Mouse (Mus musculus): ENCODE measurements around the gene Fasn. TPM values are rescaled to one million over a fixed set of nuclear protein-coding genes. Genes with fewer than 3 reads are reported as not detected.

Gene Fasn
- total and polyA plus RNA-seq, 3 experiments, result 66.6 to 529 (median 88.2) TPM

DNA sequence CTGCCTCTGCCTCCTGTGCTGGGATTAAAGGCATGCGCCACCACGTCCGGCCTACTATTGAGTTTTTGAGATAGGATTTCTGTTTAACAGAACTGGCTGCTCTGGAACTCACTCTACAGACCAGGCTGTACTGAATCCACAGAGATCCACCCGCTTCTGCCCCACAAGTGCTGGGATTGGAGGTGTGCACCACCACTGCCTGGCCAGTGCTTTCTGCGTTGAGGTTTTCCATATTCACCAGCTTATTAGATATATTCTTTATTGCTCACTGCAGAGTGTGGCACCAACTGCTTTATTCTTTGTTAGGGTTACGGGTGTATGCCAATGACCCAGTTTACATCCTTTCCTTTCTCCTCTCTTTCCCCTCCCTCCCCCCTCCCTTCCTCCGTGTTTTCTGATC, 20.1 kb downstream of the Fasn start:
- peaks cover 46% of the 10 kb centered on the region for H3K36me3 ChIP-seq (replicated peaks)
- peaks cover 25% of the 10 kb centered on the region for H3K4me1 ChIP-seq (ENCODE audit: insufficient read depth, low read depth, low read length)
- TF ChIP-seq GATA1 (IDR thresholded peaks at IDR 0.05; ENCODE audit: borderline replicate concordance, low read length) (no peak), GATA2 (IDR thresholded peaks at IDR 0.05; ENCODE audit: borderline replicate concordance, low read depth, low read length) (no peak), CTCF (IDR thresholded peaks at IDR 0.05; ENCODE audit: low read depth, low read length) (no peak), TAL1 (conservative IDR thresholded peaks at IDR 0.05; ENCODE audit: low read depth, low read length) (no peak), POLR2AphosphoS5 (IDR thresholded peaks at IDR 0.05; ENCODE audit: insufficient replicate concordance, low read depth, low read length) (no peak)
- DNase-seq (ENCODE audit: low spot score) (no peak), ATAC-seq (ENCODE audit: extremely low read depth, insufficient number of reproducible peaks, low FRiP score, poor library complexity, severe bottlenecking) (no peak)
- no peaks in the 10 kb centered on the region for H3K9me3 ChIP-seq (replicated peaks)
- no peak overlapping the region for H3K4me3 ChIP-seq (ENCODE audit: low read depth, low read length)
- H3K27me3 ChIP-seq (ENCODE audit: insufficient read depth, low read length), result no peaks in the 10 kb centered on the region

GRCm38 (mm10) chr11:120800061-120800904, 24.1 kb downstream of the Fasn start:
- H3K27me3 ChIP-seq (ENCODE audit: insufficient read depth, low read length), result 0 out of 2 replicates have a peak, but pooled peaks cover 4% of the 10 kb centered on the region
- TF ChIP-seq CTCF (IDR thresholded peaks at IDR 0.05; ENCODE audit: low read depth, low read length) (peak; percentile 71), TAL1 (conservative IDR thresholded peaks at IDR 0.05; ENCODE audit: low read depth, low read length) (no peak), GATA2 (IDR thresholded peaks at IDR 0.05; ENCODE audit: borderline replicate concordance, low read depth, low read length) (no peak), GATA1 (IDR thresholded peaks at IDR 0.05; ENCODE audit: borderline replicate concordance, low read length) (no peak), POLR2AphosphoS5 (IDR thresholded peaks at IDR 0.05; ENCODE audit: insufficient replicate concordance, low read depth, low read length) (no peak)
- ATAC-seq (ENCODE audit: extremely low read depth, insufficient number of reproducible peaks, low FRiP score, poor library complexity, severe bottlenecking) (peak; percentile 48; the same call in 1 of the 2 replicates), DNase-seq (ENCODE audit: low spot score) (peak; percentile 74)
- no peak overlapping the region for H3K4me3 ChIP-seq (ENCODE audit: low read depth, low read length)
- H3K36me3 ChIP-seq (replicated peaks), result peaks cover 11% of the 10 kb centered on the region
- H3K4me1 ChIP-seq (ENCODE audit: insufficient read depth, low read depth, low read length), result peaks cover 25% of the 10 kb centered on the region
- H3K9me3 ChIP-seq (replicated peaks), result no peaks in the 10 kb centered on the region

- Histone ChIP-seq H3K27me3 (ENCODE audit: insufficient read depth, low read length) (0 out of 2 replicates have a peak, but pooled peaks cover 4% of the 10 kb centered on the region), H3K4me1 (ENCODE audit: insufficient read depth, low read depth, low read length) (peaks cover 33% of the 10 kb centered on the region), H3K36me3 (replicated peaks) (peaks cover 14% of the 10 kb centered on the region), H3K9me3 (replicated peaks) (no peaks in the 10 kb centered on the region), H3K4me3 (ENCODE audit: low read depth, low read length) (no peak overlapping the region)
- DNase-seq (ENCODE audit: low spot score), result no peak
- TF ChIP-seq TAL1 (conservative IDR thresholded peaks at IDR 0.05; ENCODE audit: low read depth, low read length) (no peak), POLR2AphosphoS5 (IDR thresholded peaks at IDR 0.05; ENCODE audit: insufficient replicate concordance, low read depth, low read length) (no peak), CTCF (IDR thresholded peaks at IDR 0.05; ENCODE audit: low read depth, low read length) (no peak), GATA2 (IDR thresholded peaks at IDR 0.05; ENCODE audit: borderline replicate concordance, low read depth, low read length) (no peak), GATA1 (IDR thresholded peaks at IDR 0.05; ENCODE audit: borderline replicate concordance, low read length) (no peak)
- ATAC-seq (ENCODE audit: extremely low read depth, insufficient number of reproducible peaks, low FRiP score, poor library complexity, severe bottlenecking), result no peak
Measured at GRCm38 (mm10) chr11:120799316-120799890, 24.9 kb downstream of the Fasn start.

DNA sequence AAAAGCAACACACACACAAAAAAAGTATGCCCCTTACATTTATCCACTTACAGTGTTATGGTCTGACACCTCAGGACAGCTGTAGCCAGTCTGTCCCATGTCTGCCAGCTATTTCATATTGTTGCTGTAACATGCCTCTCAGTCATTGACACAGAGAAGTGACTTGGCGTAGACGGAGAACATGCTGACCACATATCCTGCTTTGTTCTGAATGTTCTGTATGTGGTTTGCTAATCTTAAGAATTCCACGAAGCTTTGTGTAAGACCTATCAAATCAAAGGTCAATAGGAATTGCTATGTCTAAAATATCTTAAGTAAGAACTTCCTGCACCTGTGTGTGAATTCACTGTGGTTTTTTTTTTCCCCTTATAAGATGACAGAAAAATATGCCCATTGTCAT, 26.1 kb downstream of the Fasn start:
- DNase-seq (ENCODE audit: low spot score) (no peak), ATAC-seq (ENCODE audit: extremely low read depth, insufficient number of reproducible peaks, low FRiP score, poor library complexity, severe bottlenecking) (no peak)
- Histone ChIP-seq H3K4me1 (ENCODE audit: insufficient read depth, low read depth, low read length) (peaks cover 45% of the 10 kb centered on the region), H3K9me3 (replicated peaks) (no peaks in the 10 kb centered on the region), H3K36me3 (replicated peaks) (peaks cover 25% of the 10 kb centered on the region), H3K27me3 (ENCODE audit: insufficient read depth, low read length) (0 out of 2 replicates have a peak, but pooled peaks cover 4% of the 10 kb centered on the region), H3K4me3 (ENCODE audit: low read depth, low read length) (no peak overlapping the region)
- TF ChIP-seq CTCF (IDR thresholded peaks at IDR 0.05; ENCODE audit: low read depth, low read length) (no peak), GATA1 (IDR thresholded peaks at IDR 0.05; ENCODE audit: borderline replicate concordance, low read length) (no peak), TAL1 (conservative IDR thresholded peaks at IDR 0.05; ENCODE audit: low read depth, low read length) (no peak), GATA2 (IDR thresholded peaks at IDR 0.05; ENCODE audit: borderline replicate concordance, low read depth, low read length) (no peak), POLR2AphosphoS5 (IDR thresholded peaks at IDR 0.05; ENCODE audit: insufficient replicate concordance, low read depth, low read length) (no peak)

GRCm38 (mm10) chr11:120796614-120796946, 27.8 kb downstream of the Fasn start:
- H3K27me3 ChIP-seq (ENCODE audit: insufficient read depth, low read length), result 0 out of 2 replicates have a peak, but pooled peaks cover 4% of the 10 kb centered on the region
- no peaks in the 10 kb centered on the region for H3K9me3 ChIP-seq (replicated peaks)
- H3K36me3 ChIP-seq (replicated peaks), result peaks cover 42% of the 10 kb centered on the region
- ATAC-seq (ENCODE audit: extremely low read depth, insufficient number of reproducible peaks, low FRiP score, poor library complexity, severe bottlenecking), result no peak
- H3K4me1 ChIP-seq (ENCODE audit: insufficient read depth, low read depth, low read length), result peaks cover 62% of the 10 kb centered on the region
- H3K4me3 ChIP-seq (ENCODE audit: low read depth, low read length), result peak overlapping the region; percentile 99
- DNase-seq (ENCODE audit: low spot score), result no peak
- TF ChIP-seq TAL1 (conservative IDR thresholded peaks at IDR 0.05; ENCODE audit: low read depth, low read length), result no peak
- no peak for TF ChIP-seq POLR2AphosphoS5 (IDR thresholded peaks at IDR 0.05; ENCODE audit: insufficient replicate concordance, low read depth, low read length)
- no peak for TF ChIP-seq CTCF (IDR thresholded peaks at IDR 0.05; ENCODE audit: low read depth, low read length)
- TF ChIP-seq GATA1 (IDR thresholded peaks at IDR 0.05; ENCODE audit: borderline replicate concordance, low read length), result no peak
- no peak for TF ChIP-seq GATA2 (IDR thresholded peaks at IDR 0.05; ENCODE audit: borderline replicate concordance, low read depth, low read length)

All from G1E (cell line).